Mouse (Mus musculus) spleen, embryonic (tissue): ENCODE measurements around the gene Ankrd44.

Experiments used
- CTCF ChIA-PET: fragments of 350-600 bp; sonication (Branson Sonifier 250); formaldehyde crosslinking; loops from one replicate; lab custom pipeline; 2022; lab: Charles Lee

The Ankrd44 gene

DNA sequence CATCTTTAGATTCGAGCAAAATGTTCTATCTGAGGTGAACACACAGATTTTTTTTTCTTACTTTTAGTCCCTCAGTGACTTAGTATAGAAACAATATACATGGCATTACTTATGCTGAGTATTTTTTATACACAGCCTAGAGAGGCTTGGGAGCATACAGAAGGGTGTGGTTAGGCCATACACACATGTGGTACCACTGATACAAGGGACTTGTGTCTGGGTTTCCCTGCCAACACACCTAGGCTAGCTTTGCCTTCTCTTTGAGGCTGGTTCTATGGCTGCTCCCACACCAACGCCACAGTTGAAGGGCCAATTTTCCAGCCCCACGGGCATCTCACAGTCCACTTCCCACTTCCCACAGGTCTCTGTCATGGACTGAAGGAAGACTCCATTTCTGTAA, 70.2 kb downstream of the Ankrd44 start:
- CTCF ChIA-PET = no interaction called here

DNA sequence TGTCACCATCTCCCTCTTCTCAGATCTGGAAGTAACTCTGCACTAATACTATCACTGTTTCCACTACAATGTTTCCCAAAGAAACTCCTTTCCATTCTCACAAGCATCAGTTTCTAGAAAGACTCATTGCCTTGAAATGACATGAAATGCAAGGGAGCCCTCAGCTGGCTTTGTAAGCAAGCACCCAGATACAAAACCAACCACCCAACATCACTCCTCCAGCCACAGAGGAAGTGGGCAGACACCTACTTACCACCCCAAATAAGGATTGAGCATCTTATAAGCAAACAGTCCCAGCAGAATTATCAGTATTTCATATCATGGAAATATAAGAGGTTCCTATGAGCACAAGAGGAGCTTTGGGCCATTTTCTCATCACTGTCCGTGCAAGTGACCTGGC, 71.8 kb downstream of the Ankrd44 start:
- CTCF ChIA-PET = no interaction called here

DNA sequence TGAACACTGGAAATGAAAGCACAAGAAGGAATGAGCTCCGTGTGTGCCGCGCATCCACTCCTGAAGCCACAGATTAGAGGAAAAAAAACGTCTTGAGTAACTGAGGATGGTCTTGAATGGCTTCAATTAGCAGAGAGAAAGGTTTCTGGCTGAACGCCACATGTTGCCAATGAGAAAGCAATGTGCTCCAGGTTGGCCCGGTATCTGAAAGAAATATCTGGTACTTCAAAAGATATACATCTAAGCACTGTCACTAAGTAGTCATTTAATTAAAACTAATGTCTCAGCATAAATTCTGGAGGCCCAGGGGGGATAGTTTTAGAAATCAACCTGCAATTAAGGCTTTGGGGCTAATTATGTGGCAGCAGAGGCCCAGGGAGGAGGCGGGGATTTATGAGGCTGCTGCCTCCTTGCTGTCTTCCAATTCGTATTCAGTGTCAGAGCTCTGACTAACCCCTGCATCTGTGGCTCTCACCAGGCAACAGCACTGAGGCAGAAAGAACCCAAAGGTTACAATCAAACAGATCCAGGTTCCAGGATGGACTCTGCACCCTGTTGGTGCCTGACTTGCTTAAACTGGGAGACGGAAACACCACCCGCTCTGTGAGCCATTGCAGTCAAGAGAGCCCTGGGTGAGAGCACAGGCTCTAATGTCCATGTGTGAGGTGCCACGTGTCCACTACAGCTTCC, 72.7 kb downstream of the Ankrd44 start:
- CTCF ChIA-PET = no interaction called here

- CTCF ChIA-PET = interaction anchor here (0.5 kb wide), 1 partner anchor 385 kb away, joined by 8 read pairs; no protein-coding TSS in a partner anchor
Measured at GRCm38 (mm10) chr1:54851610-54852009, 74.6 kb downstream of the Ankrd44 start.

- CTCF ChIA-PET = no interaction called here
Measured at GRCm38 (mm10) chr1:54850077-54850476, 76.1 kb downstream of the Ankrd44 start.

GRCm38 (mm10) chr1:54847238-54847637, 78.9 kb downstream of the Ankrd44 start:
- CTCF ChIA-PET = no interaction called here

DNA sequence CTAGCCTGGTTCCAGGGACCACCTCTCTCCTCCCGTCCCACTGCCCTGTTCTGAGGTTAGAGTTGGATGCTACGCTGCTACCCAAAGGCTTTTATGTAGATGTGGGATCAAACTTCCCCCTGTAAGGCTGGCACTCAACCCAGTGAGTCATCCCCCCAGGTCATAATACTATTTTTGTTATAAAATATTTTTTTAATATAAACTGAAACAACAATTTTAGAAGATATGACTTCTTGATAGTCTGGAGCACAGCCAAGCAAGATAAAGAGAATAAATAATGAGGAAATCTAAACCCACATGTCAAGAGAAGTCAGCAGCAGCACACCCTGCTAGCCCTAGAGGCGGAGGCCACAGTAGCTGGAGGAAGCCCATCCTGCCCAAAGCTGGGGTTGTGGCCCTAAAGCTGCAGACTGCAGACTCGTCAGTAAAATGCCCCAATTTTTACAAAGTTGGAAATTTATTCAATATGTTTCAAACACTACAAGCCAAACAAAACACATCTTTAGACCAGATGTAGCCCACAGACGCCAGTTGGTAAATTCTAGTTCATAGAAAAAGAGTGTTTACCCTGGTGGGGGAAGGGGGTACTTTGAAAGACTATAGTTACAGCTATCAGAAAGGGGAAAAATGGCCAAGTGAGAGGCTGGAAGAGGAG, 79.7 kb downstream of the Ankrd44 start:
- CTCF ChIA-PET = interaction anchor here (0.7 to 1.7 kb wide), 3 partner anchors 12 to 20 kb away, joined by 3 to 4 read pairs (median 4); no protein-coding TSS in a partner anchor

DNA sequence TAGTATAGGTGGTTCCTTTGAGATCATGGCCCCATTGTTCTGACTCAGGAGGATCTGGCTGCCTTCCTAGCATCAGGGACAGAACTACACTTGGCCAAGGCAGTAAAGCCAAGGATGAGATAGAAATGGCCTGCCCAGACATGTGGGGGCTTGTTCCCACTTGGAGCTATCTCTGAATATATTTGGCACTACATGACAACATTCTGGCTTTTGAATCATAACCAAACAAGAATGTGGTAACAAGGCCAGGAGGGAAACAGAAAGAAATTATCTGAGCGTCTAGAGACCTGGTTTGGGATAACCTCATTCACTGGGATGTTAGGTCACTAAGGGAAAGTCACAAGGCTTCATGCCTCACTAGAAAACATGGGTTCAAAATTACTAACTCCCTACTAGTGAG, 81.8 kb downstream of the Ankrd44 start:
- CTCF ChIA-PET = interaction anchor here (0.6 kb wide), 1 partner anchor 177 kb away, joined by 3 read pairs; no protein-coding TSS in a partner anchor

DNA sequence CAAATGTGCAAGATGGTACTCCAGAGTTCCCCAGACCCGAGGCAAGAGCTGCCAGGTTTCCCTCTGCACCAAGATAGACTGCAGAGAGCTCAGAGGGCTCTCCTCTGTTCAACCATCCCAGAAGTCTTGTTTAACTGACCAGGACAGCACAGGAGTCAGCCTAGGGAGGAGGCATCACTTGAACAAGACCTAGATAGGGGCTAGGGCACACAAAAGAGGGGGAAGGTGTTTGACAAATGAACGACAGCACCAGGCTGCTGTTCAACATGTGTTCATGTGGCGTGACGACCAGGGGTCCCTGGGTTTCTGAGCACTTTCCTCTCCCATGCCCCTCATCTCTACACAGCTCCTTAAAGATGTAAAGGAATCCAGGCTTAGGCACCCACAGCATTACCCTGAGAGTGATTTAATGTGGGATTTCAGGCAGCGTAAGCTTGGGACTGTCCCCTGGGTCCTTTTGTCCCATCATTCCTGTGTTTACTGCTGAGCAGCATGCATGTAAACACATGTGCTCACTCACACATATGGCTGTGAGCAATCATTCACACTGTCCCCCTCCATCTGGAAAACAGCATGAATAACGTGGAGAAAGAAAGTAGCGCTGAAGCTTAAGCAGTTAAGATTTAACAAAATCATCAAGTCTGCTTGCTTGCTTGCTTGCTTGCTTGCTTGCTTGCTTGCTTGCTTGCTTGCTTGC, 83.3 kb downstream of the Ankrd44 start:
- CTCF ChIA-PET = interaction anchor here (0.9 kb wide), 1 partner anchor 8 kb away, joined by 5 read pairs; no protein-coding TSS in a partner anchor

DNA sequence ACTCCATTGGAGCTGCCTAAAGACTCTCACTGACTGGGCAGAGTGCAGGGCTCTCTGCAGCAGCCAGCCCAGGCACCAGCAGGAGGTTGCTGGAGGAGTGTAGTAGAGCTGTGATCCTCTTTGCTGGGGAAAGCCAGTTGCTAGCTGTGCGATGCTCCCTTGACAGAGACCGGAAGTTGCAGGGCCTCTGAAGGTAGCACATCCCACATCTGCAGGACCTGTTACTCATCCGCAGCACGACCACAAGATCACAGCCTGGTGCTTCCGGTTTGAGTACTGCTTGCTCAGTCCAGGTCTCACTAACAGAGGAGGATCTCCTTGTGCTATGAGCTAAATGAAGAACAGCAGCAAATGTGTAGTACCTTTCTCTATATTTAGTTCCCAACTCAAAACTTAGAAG, 84.4 kb downstream of the Ankrd44 start:
- CTCF ChIA-PET = interaction anchor here (0.6 to 1.0 kb wide), 2 partner anchors 25 to 49 kb away, joined by 3 to 4 read pairs; no protein-coding TSS in a partner anchor

DNA sequence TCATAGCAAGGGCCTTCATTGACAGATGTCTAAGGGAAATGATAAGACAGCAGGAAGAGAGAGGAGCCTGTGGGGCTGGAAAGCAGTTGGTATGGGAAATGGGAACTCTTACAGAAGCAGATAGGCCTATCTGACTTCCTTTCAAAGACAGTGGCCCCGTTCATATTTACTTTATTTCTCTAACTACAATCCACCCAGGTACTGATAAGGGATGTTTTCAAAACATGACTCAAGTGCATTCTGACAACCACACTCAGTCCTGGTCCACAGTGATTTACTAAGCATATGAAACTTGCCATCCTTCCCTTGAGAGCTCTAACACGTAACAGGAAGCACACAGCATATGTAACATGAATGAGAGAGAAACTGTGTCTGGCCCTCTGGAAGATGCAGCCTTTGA, 86.1 kb downstream of the Ankrd44 start:
- CTCF ChIA-PET = no interaction called here

DNA sequence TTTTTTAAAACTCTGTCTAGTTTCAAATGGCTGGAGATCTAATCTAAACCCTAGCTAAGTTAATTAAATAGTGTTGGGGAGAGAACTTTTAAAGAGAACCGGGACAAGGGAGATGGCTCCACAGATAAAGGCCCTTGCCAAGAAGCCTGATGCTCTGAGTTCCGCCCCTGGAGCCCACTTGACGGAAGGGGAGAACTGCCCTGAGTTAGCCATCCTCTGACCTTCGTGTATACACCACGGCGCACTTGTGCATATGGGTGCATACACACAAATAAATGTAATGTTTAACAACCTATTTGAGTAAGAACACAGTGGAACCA, 87.7 kb downstream of the Ankrd44 start:
- CTCF ChIA-PET = interaction anchor here (0.7 to 1.2 kb wide), 2 partner anchors 39 to 74 kb away, joined by 3 read pairs; no protein-coding TSS in a partner anchor

DNA sequence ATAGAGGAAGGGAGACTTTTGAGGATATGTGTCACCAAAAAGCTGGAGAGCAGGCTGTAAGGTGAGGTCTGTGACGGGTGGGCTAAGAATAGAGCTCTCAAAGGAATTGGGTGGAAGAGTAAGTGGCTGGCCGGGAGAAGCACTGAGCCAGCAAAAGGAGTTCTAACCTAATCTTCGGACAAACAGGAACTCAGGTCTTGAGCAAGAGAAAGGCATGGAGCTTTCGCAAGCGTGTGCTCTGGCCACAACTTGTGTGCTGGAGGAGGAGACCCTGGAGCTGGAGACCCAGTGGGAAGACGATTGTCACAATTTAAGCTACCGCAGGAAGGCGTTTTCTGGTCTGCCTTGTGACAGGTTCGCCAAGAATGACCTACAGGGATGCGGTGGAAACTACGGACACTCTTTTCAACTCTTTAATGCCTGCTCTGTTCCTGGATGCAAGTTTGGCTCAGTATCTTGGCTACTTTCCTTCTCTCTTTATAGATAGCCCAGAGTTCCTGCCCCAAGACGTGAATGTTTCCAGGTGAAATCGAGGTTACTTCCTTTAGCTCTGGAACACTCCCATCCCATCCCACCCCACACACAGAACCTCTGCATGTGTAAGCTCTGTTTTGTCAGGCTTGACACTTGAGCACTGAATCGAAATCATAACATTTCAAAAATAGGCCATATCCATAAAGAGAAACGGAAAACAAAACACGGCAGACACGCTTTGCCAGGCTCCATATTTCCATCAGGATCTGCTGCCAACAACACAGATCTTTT, 88.3 kb downstream of the Ankrd44 start:
- CTCF ChIA-PET = interaction anchor here (1.1 to 1.2 kb wide), 2 partner anchors 75 to 77 kb away, joined by 3 read pairs; no protein-coding TSS in a partner anchor

DNA sequence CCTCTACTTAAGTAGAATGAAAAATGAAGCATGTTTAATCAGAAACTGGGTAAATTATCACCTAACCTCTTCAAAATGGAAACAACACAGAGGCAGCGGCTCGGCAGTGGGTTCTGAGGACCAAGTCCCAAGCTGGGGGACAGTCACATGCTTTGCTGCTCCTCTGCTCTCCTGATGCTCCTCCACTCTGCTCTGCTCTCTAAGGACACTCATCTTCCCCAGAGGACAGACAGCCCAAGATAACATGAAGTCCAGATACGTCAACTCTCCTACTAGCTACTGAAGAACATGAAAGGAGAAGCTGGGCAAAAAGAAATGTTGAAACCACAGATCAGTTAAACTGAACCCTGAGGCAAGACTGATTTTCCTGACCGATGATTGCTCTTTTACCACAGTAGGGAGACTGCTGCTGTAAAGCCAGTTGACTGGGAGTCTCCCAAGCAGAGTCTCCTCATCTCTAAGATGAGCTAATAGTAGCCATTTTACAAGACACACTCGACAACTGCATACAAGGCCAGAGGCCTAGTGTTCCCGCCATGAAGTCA, 90.5 kb downstream of the Ankrd44 start:
- CTCF ChIA-PET = interaction anchor here (1.8 kb wide), 1 partner anchor 91 kb away, joined by 4 read pairs; no protein-coding TSS in a partner anchor

GRCm38 (mm10) chr1:54833221-54833620, 93.0 kb downstream of the Ankrd44 start:
- CTCF ChIA-PET = interaction anchor here (0.7 kb wide), 2 partner anchors 102 to 228 kb away, joined by 5 to 12 read pairs; no protein-coding TSS in a partner anchor

DNA sequence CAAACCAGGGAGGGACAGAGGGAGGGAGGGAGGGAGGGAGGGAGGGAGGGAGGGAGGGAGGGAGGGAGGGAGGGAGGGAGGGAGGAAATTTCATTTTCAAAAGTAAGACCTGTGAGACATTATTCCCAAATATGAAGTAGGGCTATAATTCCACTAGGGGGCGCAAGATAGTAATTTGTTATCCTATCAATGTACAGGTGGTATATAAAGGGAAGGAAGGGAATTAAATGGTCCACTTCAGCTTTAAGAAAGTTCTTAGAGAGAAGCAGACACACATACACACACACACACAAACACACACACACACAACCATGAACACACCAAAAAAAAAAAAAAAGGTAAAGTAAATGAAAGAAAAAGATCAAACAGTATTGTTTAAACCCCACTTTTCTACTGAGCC, 93.4 kb downstream of the Ankrd44 start:
- CTCF ChIA-PET = interaction anchor here (0.6 to 0.7 kb wide), 4 partner anchors 40 to 227 kb away, joined by 3 to 12 read pairs (median 8); no protein-coding TSS in a partner anchor

- CTCF ChIA-PET = no interaction called here
Measured at GRCm38 (mm10) chr1:54830223-54830622, 96.0 kb downstream of the Ankrd44 start.

GRCm38 (mm10) chr1:54829681-54830213, 96.4 kb downstream of the Ankrd44 start:
- CTCF ChIA-PET = no interaction called here

- CTCF ChIA-PET = interaction anchor here (1.0 kb wide), 1 partner anchor 12 kb away, joined by 5 read pairs; no protein-coding TSS in a partner anchor
Measured at GRCm38 (mm10) chr1:54827827-54828226, 98.4 kb downstream of the Ankrd44 start.

- CTCF ChIA-PET = interaction anchor here (1.0 kb wide), 1 partner anchor 11 kb away, joined by 5 read pairs; no protein-coding TSS in a partner anchor
Measured at GRCm38 (mm10) chr1:54827351-54827750, 98.8 kb downstream of the Ankrd44 start.
